Mouse (Mus musculus): Measurements from ENCODE around the gene Cdk5rap3. TPM values are rescaled to one million over a fixed set of nuclear protein-coding genes. Genes with fewer than 3 reads are reported as not detected.

The Cdk5rap3 gene
- polyA plus RNA-seq, 1 experiment from 2014 or later: 33.7 TPM

Other genes starting within 250 kb of the Cdk5rap3 start
- gene Snx11, start 138.9 kb downstream of the Cdk5rap3 start, polyA plus RNA-seq (2015; fragmentation: Nextera tagmentation; extraction: Ambion mirVana): 8.6 and 8.7 TPM in 2 replicates
- gene Cbx1, start 127.4 kb downstream of the Cdk5rap3 start, polyA plus RNA-seq (2015; fragmentation: Nextera tagmentation; extraction: Ambion mirVana): 26.1 and 29.8 TPM in 2 replicates
- gene Nfe2l1, start 86.5 kb downstream of the Cdk5rap3 start, polyA plus RNA-seq (2015; fragmentation: Nextera tagmentation; extraction: Ambion mirVana): 18.8 and 20.8 TPM in 2 replicates
- 21.1 and 21.4 TPM in 2 replicates for gene Copz2, start 66.6 kb downstream of the Cdk5rap3 start, polyA plus RNA-seq (2015; fragmentation: Nextera tagmentation; extraction: Ambion mirVana)
- gene Prr15l, start 11.6 kb upstream of the Cdk5rap3 start, polyA plus RNA-seq (2015; fragmentation: Nextera tagmentation; extraction: Ambion mirVana): 5.9 and 6.1 TPM in 2 replicates
- gene Pnpo, start 27.5 kb upstream of the Cdk5rap3 start, polyA plus RNA-seq (2015; fragmentation: Nextera tagmentation; extraction: Ambion mirVana): 719 and 785 TPM in 2 replicates
- gene Sp2, start 66.5 kb upstream of the Cdk5rap3 start, polyA plus RNA-seq (2015; fragmentation: Nextera tagmentation; extraction: Ambion mirVana): 17.6 and 18.0 TPM in 2 replicates
- 0.03 and 0.05 TPM in 2 replicates for gene Sp6, start 96.9 kb upstream of the Cdk5rap3 start, polyA plus RNA-seq (2015; fragmentation: Nextera tagmentation; extraction: Ambion mirVana)
- gene Scrn2, start 113.4 kb upstream of the Cdk5rap3 start, polyA plus RNA-seq (2015; fragmentation: Nextera tagmentation; extraction: Ambion mirVana): 11.8 and 13.2 TPM in 2 replicates
- gene Lrrc46, start 124.9 kb upstream of the Cdk5rap3 start, polyA plus RNA-seq (2015; fragmentation: Nextera tagmentation; extraction: Ambion mirVana): 0.08 and 0.54 TPM in 2 replicates
- 34.0 and 34.6 TPM in 2 replicates for gene Mrpl10, start 125.1 kb upstream of the Cdk5rap3 start, polyA plus RNA-seq (2015; fragmentation: Nextera tagmentation; extraction: Ambion mirVana)
- 2.3 and 2.9 TPM in 2 replicates for gene Osbpl7, start 134.1 kb upstream of the Cdk5rap3 start, polyA plus RNA-seq (2015; fragmentation: Nextera tagmentation; extraction: Ambion mirVana)
- gene Tbx21, start 198.8 kb upstream of the Cdk5rap3 start, polyA plus RNA-seq (2015; fragmentation: Nextera tagmentation; extraction: Ambion mirVana): 0.08 and 0.15 TPM in 2 replicates
- gene Tbkbp1, start 235.0 kb upstream of the Cdk5rap3 start, polyA plus RNA-seq (2015; fragmentation: Nextera tagmentation; extraction: Ambion mirVana): 1.9 and 2.1 TPM in 2 replicates

Data from liver, embryonic 15.5 days (tissue).